Mouse (Mus musculus) stomach, embryonic 16.5 days (tissue): Measurements from ENCODE around the gene Mrpl40. TPM values are rescaled to one million over a fixed set of nuclear protein-coding genes. Genes with fewer than 3 reads are reported as not detected.

Experiments used
- ATAC-seq: fragments of 200-750 bp; cut with Nextera tagmentation; 2 replicates; pipeline ENCODE4 v1.8.0; 2017; ENCODE audit warnings: moderate number of reproducible peaks, moderate TSS enrichment; ENCODE audit not compliant: insufficient read depth, low FRiP score
- H3K27ac ChIP-seq: fragments of 300-500 bp; sonication (generic); 2 replicates; pipeline ENCODE4 v1.5.1; 2014; ENCODE audit warnings: low read length
- H3K27me3 ChIP-seq: fragments of 300-500 bp; sonication (generic); 2 replicates; pipeline ENCODE4 v1.6.1; 2014; ENCODE audit warnings: low read length, control low read depth, mixed read lengths; ENCODE audit not compliant: control insufficient read depth, insufficient read depth
- H3K36me3 ChIP-seq: fragments of 300-500 bp; sonication (generic); 2 replicates; pipeline ENCODE4 v1.6.1; 2014; ENCODE audit warnings: low read length; ENCODE audit not compliant: control insufficient read depth, insufficient read depth
- H3K4me1 ChIP-seq: fragments of 300-500 bp; sonication (generic); 2 replicates; pipeline ENCODE4 v1.6.1; 2014; ENCODE audit warnings: low read length, control low read depth, mixed read lengths; ENCODE audit not compliant: control insufficient read depth, insufficient read depth
- H3K4me2 ChIP-seq: fragments of 300-500 bp; sonication (generic); 2 replicates; pipeline ENCODE4 v1.6.1; 2014; ENCODE audit warnings: low read depth, low read length, mixed read lengths
- H3K4me3 ChIP-seq: fragments of 300-500 bp; sonication (generic); replicated peaks from 2 replicates; pipeline ENCODE4 v1.5.1; 2014; ENCODE audit warnings: mild to moderate bottlenecking, low read length
- H3K9ac ChIP-seq: fragments of 300-500 bp; sonication (generic); 2 replicates; pipeline ENCODE4 v1.6.1; 2014; ENCODE audit warnings: low read length
- H3K9me3 ChIP-seq: fragments of 300-500 bp; sonication (generic); replicated peaks from 2 replicates; pipeline ENCODE4 v1.6.1; 2016; ENCODE audit warnings: low read length, control low read depth; ENCODE audit not compliant: control insufficient read depth
- WGBS: fragments of 180-500 bp; shearing (Covaris S2); extraction: QIAGEN DNeasy Blood & Tissue Kit; methylation state at CpG from one replicate; pipeline ENCODE4 v1.1.7; 2014; 5-methylcytosine and 5-hydroxymethylcytosine counted together
- polyA plus RNA-seq: library from polyadenylated mRNA; unstranded; fragments of >200 nt; fragmentation: Nextera tagmentation; extraction: Ambion mirVana; gene quantifications from 2 replicates; pipeline ENCODE4 v1.2.1, GENCODE M21; 2015

Mrpl40 gene
- 88.9 and 94.7 TPM in 2 replicates for polyA plus RNA-seq

- peaks cover 8% of the 10 kb centered on the region for H3K36me3 ChIP-seq
- H3K9me3 ChIP-seq: no peaks in the 10 kb centered on the region
- H3K4me2 ChIP-seq: peak within 1 kb of the TSS; percentile 81
- ATAC-seq: peak; percentile 95
- H3K4me1 ChIP-seq: peaks cover 4% of the 10 kb centered on the region
- WGBS: under 1% methylated on average over 91 of the region's 93 CpGs
- H3K27me3 ChIP-seq: no peaks in the 10 kb centered on the region
- H3K9ac ChIP-seq: peak within 1 kb of the TSS; percentile 89
- peak within 1 kb of the TSS; percentile 96 for H3K27ac ChIP-seq
- peak within 1 kb of the TSS; percentile 79 for H3K4me3 ChIP-seq
Measured at GRCm38 (mm10) chr16:18876442-18877308, at the start of gene Mrpl40, which contains the start of gene Hira. Mrpl40 (minus strand) TSS chr16:18876862. Hira (plus strand) TSS chr16:18877037.

GRCm38 (mm10) chr16:18921771-18922170 is 45.1 kb upstream of the Mrpl40 start:
- no peak overlapping the region for H3K4me2 ChIP-seq
- no peak overlapping the region for H3K27ac ChIP-seq
- WGBS: 83% methylated on average over 2 of the region's 2 CpGs
- no peaks in the 10 kb centered on the region for H3K27me3 ChIP-seq
- H3K9me3 ChIP-seq: no peaks in the 10 kb centered on the region
- H3K9ac ChIP-seq: no peak overlapping the region
- H3K4me1 ChIP-seq: no peaks in the 10 kb centered on the region
- peaks cover 27% of the 10 kb centered on the region for H3K36me3 ChIP-seq
- no peak overlapping the region for H3K4me3 ChIP-seq
- no peak for ATAC-seq

- no peak overlapping the region for H3K27ac ChIP-seq
- no peaks in the 10 kb centered on the region for H3K27me3 ChIP-seq
- no peak overlapping the region for H3K4me3 ChIP-seq
- H3K9me3 ChIP-seq: no peaks in the 10 kb centered on the region
- no peaks in the 10 kb centered on the region for H3K4me1 ChIP-seq
- no peak for ATAC-seq
- no peak overlapping the region for H3K4me2 ChIP-seq
- 89% methylated on average over 4 of the region's 4 CpGs for WGBS
- H3K36me3 ChIP-seq: 0 out of 2 replicates have a peak, but pooled peaks cover 6% of the 10 kb centered on the region
- H3K9ac ChIP-seq: no peak overlapping the region
Measured at GRCm38 (mm10) chr16:18916064-18916463, 39.4 kb upstream of the Mrpl40 start.

- ATAC-seq: no peak
- H3K4me2 ChIP-seq: no peak overlapping the region
- WGBS: 94% methylated on average over 1 of the region's 1 CpGs
- H3K36me3 ChIP-seq: peaks cover 14% of the 10 kb centered on the region
- no peak overlapping the region for H3K9ac ChIP-seq
- H3K9me3 ChIP-seq: no peaks in the 10 kb centered on the region
- H3K4me3 ChIP-seq: no peak overlapping the region
- no peak overlapping the region for H3K27ac ChIP-seq
- no peaks in the 10 kb centered on the region for H3K27me3 ChIP-seq
- H3K4me1 ChIP-seq: no peaks in the 10 kb centered on the region
Measured at GRCm38 (mm10) chr16:18905648-18906047, 29.0 kb upstream of the Mrpl40 start.

- Histone ChIP-seq H3K4me2 (no peak overlapping the region), H3K27ac (no peak overlapping the region), H3K27me3 (no peaks in the 10 kb centered on the region), H3K36me3 (peaks cover 13% of the 10 kb centered on the region; the same call in 1 of the 2 replicates), H3K4me1 (no peaks in the 10 kb centered on the region), H3K9me3 (no peaks in the 10 kb centered on the region), H3K4me3 (no peak overlapping the region), H3K9ac (no peak overlapping the region)
- 58% methylated on average over 10 of the region's 10 CpGs for WGBS
- no peak; the same call in 1 of the 2 replicates for ATAC-seq
Measured at GRCm38 (mm10) chr16:18896429-18896828, 19.8 kb upstream of the Mrpl40 start.

- no peak for ATAC-seq
- 68% methylated on average over 3 of the region's 3 CpGs for WGBS
- no peak overlapping the region for H3K4me3 ChIP-seq
- no peak overlapping the region for H3K4me2 ChIP-seq
- no peak overlapping the region for H3K9ac ChIP-seq
- H3K36me3 ChIP-seq: peaks cover 13% of the 10 kb centered on the region; the same call in 1 of the 2 replicates
- no peaks in the 10 kb centered on the region for H3K4me1 ChIP-seq
- H3K27me3 ChIP-seq: no peaks in the 10 kb centered on the region
- no peak overlapping the region for H3K27ac ChIP-seq
- H3K9me3 ChIP-seq: no peaks in the 10 kb centered on the region
Measured at GRCm38 (mm10) chr16:18895249-18895648, 18.6 kb upstream of the Mrpl40 start.

GRCm38 (mm10) chr16:18893840-18894372 is 17.2 kb upstream of the Mrpl40 start:
- H3K4me2 ChIP-seq: no peak overlapping the region

GRCm38 (mm10) chr16:18884044-18884443 is 7.4 kb upstream of the Mrpl40 start:
- no peak for ATAC-seq
- Histone ChIP-seq H3K4me3 (no peak overlapping the region), H3K4me1 (no peaks in the 10 kb centered on the region; the same call in 1 of the 2 replicates), H3K9ac (no peak overlapping the region), H3K36me3 (0 out of 2 replicates have a peak, but pooled peaks cover 3% of the 10 kb centered on the region), H3K9me3 (no peaks in the 10 kb centered on the region), H3K27me3 (no peaks in the 10 kb centered on the region), H3K4me2 (no peak overlapping the region), H3K27ac (no peak overlapping the region)

More at GRCm38 (mm10) chr16:18893840-18894372, 17.2 kb upstream of the Mrpl40 start:
- no peak overlapping the region for H3K9ac ChIP-seq
- no peaks in the 10 kb centered on the region for H3K27me3 ChIP-seq
- H3K27ac ChIP-seq: no peak overlapping the region
- 61% methylated on average over 4 of the region's 4 CpGs for WGBS
- peaks cover 11% of the 10 kb centered on the region; the same call in 1 of the 2 replicates for H3K36me3 ChIP-seq
- H3K9me3 ChIP-seq: no peaks in the 10 kb centered on the region
- ATAC-seq: no peak
- no peak overlapping the region for H3K4me3 ChIP-seq
- no peaks in the 10 kb centered on the region; the same call in 1 of the 2 replicates for H3K4me1 ChIP-seq
